Mouse (Mus musculus) liver, postnatal 0 days (tissue): ENCODE measurements around the gene Cpn1.

Experiments used
- CTCF ChIP-seq: sonication (generic); IDR thresholded peaks from 2 replicates; pipeline ENCODE4 v1.5.1; 2016; ENCODE audit warnings: antibody characterized with exemption, low read depth
- EP300 ChIP-seq: IDR thresholded peaks from 2 replicates; pipeline ENCODE4 v1.6.1; 2016; ENCODE audit warnings: antibody characterized with exemption, low read depth, mild to moderate bottlenecking

DNA sequence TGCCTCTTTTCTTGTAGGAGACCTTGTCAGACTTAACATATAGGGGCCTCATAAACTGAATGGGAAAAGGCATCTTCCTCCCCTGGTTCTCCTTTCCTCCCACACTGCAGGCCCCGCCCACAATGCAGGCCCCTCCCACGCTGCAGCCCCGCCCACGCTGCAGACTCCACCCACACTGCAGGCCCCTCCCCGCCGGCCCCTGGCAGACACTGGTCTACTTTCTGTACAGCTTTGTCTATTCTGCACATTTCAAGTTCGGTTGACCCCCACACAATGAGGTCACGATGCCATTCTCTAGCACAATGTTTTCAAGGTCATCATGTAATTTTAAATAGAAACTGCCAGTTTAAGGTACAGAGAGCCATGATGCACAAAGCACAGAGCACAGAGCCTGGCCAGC lies 62.0 kb downstream of the Cpn1 start:
- TF ChIP-seq EP300 (no peak), CTCF (no peak)
